ENCODE assay signal across 8 mouse cellular contexts in the genomic region with DNA sequence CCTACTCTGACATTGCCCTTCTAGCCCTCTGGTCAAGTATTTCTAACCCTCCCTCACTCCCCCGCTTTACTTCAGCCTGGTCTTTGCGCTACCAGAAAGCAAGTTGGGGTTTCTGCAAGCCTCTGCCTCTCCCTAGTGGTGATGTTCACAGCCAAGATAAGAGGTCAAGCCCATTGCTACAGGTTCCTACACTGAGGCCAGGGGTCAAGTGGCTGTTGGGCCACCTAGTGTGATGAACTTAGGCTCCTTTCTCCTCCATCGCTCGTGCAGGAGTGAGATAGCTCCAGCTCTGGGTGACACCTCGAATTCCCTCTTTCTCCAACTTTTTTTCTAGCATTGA. TPM values are rescaled to one million over a fixed set of nuclear protein-coding genes. Genes with fewer than 3 reads are reported as not detected.
A peak's percentile ranks its signal among the peaks of the same experiment; 100 is the strongest.
DNase-seq lines count a peak whose midpoint lies in the region; ATAC-seq and TF ChIP-seq lines count a peak whose summit lies in the region.

No protein-coding gene starts in this region.

- TF ChIP-seq CTCF in lung, embryonic 14.5 days (IDR thresholded peaks at IDR 0.05; ENCODE audit: low read depth): peak; percentile 49

- peak; percentile 44 for DNase-seq in embryo, embryonic 10 days (ENCODE audit: low spot score)
- DNase-seq in embryo, embryonic 10.5 days (ENCODE audit: low spot score): no peak
- DNase-seq in lung, embryonic 14.5 days: peak; percentile 47
- DNase-seq in lung, postnatal 36 days: no peak
- DNase-seq in limb, embryonic 14.5 days (ENCODE audit: low spot score): no peak
- DNase-seq in adipocyte (ENCODE audit: low spot score): no peak
- no peak for DNase-seq in c-Kit-positive CD71-positive TER-119-positive erythroid progenitor cells, embryonic 14.5 days (ENCODE audit: low spot score)

- no peaks in the 10 kb centered on the region for H3K36me3 ChIP-seq in lung, embryonic 14.5 days (ENCODE audit: insufficient read depth)
- no peaks in the 10 kb centered on the region for H3K36me3 ChIP-seq in limb, embryonic 14.5 days (ENCODE audit: control insufficient read depth, insufficient read depth, low read length)
- H3K36me3 ChIP-seq in stomach, embryonic 15.5 days: no peaks in the 10 kb centered on the region

- H3K9ac ChIP-seq in lung, embryonic 14.5 days: peak overlapping the region; percentile 36; the same call in 1 of the 2 replicates
- no peak overlapping the region for H3K9ac ChIP-seq in limb, embryonic 14.5 days (ENCODE audit: low read depth, low read length, severe bottlenecking)
- no peak overlapping the region for H3K9ac ChIP-seq in stomach, embryonic 15.5 days

- H3K4me1 ChIP-seq in lung, embryonic 14.5 days (ENCODE audit: insufficient read depth): no peaks in the 10 kb centered on the region
- no peaks in the 10 kb centered on the region for H3K4me1 ChIP-seq in limb, embryonic 14.5 days (ENCODE audit: control insufficient read depth, insufficient read depth, low read length)
- peaks cover 5% of the 10 kb centered on the region; the same call in 1 of the 2 replicates for H3K4me1 ChIP-seq in stomach, embryonic 15.5 days

- H3K9me3 ChIP-seq in lung, embryonic 14.5 days (ENCODE audit: low read depth, low read length): no peaks in the 10 kb centered on the region
- H3K9me3 ChIP-seq in limb, embryonic 14.5 days (ENCODE audit: control insufficient read depth, low read length): no peaks in the 10 kb centered on the region
- H3K9me3 ChIP-seq in stomach, embryonic 15.5 days: no peaks in the 10 kb centered on the region

- no peak for TF ChIP-seq POLR2A in limb, embryonic 14.5 days (IDR thresholded peaks at IDR 0.05; ENCODE audit: borderline replicate concordance, extremely low read depth, insufficient read depth, insufficient read length)

- ATAC-seq in lung, embryonic 14.5 days (ENCODE audit: insufficient read depth): peak; percentile 26; the same call in 1 of the 2 replicates
- no peak for ATAC-seq in limb, embryonic 14.5 days (ENCODE audit: low FRiP score, low read depth)
- no peak; the same call in 1 of the 2 replicates for ATAC-seq in stomach, embryonic 15.5 days (ENCODE audit: insufficient read depth, low FRiP score, low read depth)

- peaks cover 63% of the 10 kb centered on the region for H3K27me3 ChIP-seq in lung, embryonic 14.5 days (ENCODE audit: insufficient read depth, low read length)
- peaks cover 67% of the 10 kb centered on the region for H3K27me3 ChIP-seq in limb, embryonic 14.5 days (ENCODE audit: control insufficient read depth, insufficient read depth, low read length)
- H3K27me3 ChIP-seq in stomach, embryonic 15.5 days (replicated peaks): peaks cover 65% of the 10 kb centered on the region

- peak overlapping the region; percentile 54 for H3K4me3 ChIP-seq in lung, embryonic 14.5 days (ENCODE audit: low read depth, low read length)
- peak overlapping the region; percentile 56 for H3K4me3 ChIP-seq in limb, embryonic 14.5 days (replicated peaks; ENCODE audit: low read length)
- H3K4me3 ChIP-seq in stomach, embryonic 15.5 days (replicated peaks): peak overlapping the region; percentile 56

- peak overlapping the region; percentile 93 for H3K4me2 ChIP-seq in lung, embryonic 14.5 days
- H3K4me2 ChIP-seq in limb, embryonic 14.5 days (replicated peaks; ENCODE audit: low read depth, low read length, severe bottlenecking): peak overlapping the region; percentile 93
- peak overlapping the region; percentile 95 for H3K4me2 ChIP-seq in stomach, embryonic 15.5 days

- H3K27ac ChIP-seq in lung, embryonic 14.5 days (ENCODE audit: low read depth): no peak overlapping the region
- H3K27ac ChIP-seq in limb, embryonic 14.5 days (replicated peaks; ENCODE audit: low read depth, low read length): no peak overlapping the region
- H3K27ac ChIP-seq in stomach, embryonic 15.5 days: no peak overlapping the region

- WGBS in lung, embryonic 14.5 days: 2% methylated on average over 5 of the region's 5 CpGs
- 8% methylated on average over 5 of the region's 5 CpGs for WGBS in limb, embryonic 14.5 days
- 5% methylated on average over 5 of the region's 5 CpGs for WGBS in stomach, embryonic 15.5 days

RNA-seq across cellular contexts. Expression of a gene that starts 1.2 kb away (rescaled TPM):
- polyA plus RNA-seq in lung, embryonic 14.5 days (2014; fragmentation: Nextera tagmentation; extraction: Ambion mirVana): 0.14 and 0.37 TPM in 2 replicates
- polyA plus RNA-seq in limb, embryonic 14.5 days (2012; rRNA removed): 1.1 TPM in 2 replicates
- polyA plus RNA-seq in limb, embryonic 14.5 days (2014; fragmentation: Nextera tagmentation; extraction: Ambion mirVana): 0.59 and 0.62 TPM in 2 replicates
- polyA plus RNA-seq in stomach, embryonic 15.5 days (2015; fragmentation: Nextera tagmentation; extraction: Ambion mirVana): 0.28 and 0.31 TPM in 2 replicates

Comparison
In these comparisons a context has a peak if more than half of its experiments do, and no peak if none do; other contexts are left out.
1. DNase-seq: peak in embryo, embryonic 10 days (single experiment) and lung, embryonic 14.5 days (single experiment); none in embryo, embryonic 10.5 days (single experiment), lung, postnatal 36 days (single experiment), limb, embryonic 14.5 days (single experiment), adipocyte (single experiment) and c-Kit-positive CD71-positive TER-119-positive erythroid progenitor cells, embryonic 14.5 days (single experiment).
2. Peak in every context shown above with its lines, with median percentiles within 50 percentile points of each other: H3K4me2 ChIP-seq and H3K4me3 ChIP-seq.